Mouse (Mus musculus): Measurements from ENCODE around the gene Peli2.

DNA sequence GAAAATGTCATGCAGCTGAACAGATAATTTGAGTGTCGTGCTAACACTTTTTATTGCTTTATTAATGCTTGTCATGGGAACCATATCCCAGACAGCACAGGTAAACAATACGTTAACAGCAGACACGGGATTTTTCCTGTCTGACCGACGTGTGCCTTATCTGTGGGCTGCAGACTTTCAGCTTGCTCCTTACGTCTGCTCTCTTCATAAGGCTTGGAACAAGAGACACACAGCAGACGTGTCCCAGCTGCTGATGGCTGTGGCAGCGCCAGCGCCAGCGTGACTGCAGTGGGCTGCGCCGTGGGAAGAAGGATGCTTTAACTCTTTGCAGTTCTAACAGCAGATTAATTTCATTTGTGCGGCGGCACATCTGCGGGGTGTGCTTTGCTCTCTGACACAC, 86.5 kb downstream of the Peli2 start:
- no peak for TF ChIP-seq CTCF (IDR thresholded peaks at IDR 0.05; ENCODE audit: control insufficient read depth, insufficient read depth, low read length)
- TF ChIP-seq POLR2A (IDR thresholded peaks at IDR 0.05; ENCODE audit: borderline replicate concordance, control insufficient read depth, low read depth, low read length): no peak

All from bone marrow, adult 2 months (tissue).